Mouse (Mus musculus) right cerebral cortex, postnatal 10 days (tissue): ENCODE data around the gene Tssk2.

Experiments
- DNase-seq, 2 experiments: peaks; one replicate each; pipeline ENCODE4 v3.0.0; 2021; ENCODE audit warnings: low spot score in 2 of 2

The Tssk2 gene

DNA sequence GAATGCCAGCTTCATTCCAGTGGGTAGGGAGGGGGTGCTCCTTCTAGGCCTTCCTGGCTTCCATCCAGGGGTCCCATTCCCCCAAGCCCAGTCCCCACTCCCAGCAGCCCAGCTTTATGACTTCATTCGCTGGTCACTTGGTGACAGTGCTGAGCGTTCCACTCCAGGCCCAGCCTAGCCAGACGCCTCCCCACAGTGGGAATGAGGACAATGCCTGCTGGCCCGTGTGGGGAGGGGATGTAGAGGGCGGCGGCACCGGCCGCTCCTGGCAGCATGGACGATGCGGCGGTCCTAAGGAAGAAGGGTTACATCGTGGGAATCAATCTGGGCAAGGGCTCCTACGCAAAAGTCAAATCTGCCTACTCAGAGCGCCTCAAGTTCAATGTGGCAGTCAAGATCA, at the start of gene Tssk2, which contains the start of gene Dgcr2:
TSS of gene Tssk2 (plus strand) at position 176 of the 400 bp plus-strand sequence.
TSS of gene Dgcr2 (minus strand) at position 101 of the 400 bp plus-strand sequence.
- no peak for DNase-seq

DNA sequence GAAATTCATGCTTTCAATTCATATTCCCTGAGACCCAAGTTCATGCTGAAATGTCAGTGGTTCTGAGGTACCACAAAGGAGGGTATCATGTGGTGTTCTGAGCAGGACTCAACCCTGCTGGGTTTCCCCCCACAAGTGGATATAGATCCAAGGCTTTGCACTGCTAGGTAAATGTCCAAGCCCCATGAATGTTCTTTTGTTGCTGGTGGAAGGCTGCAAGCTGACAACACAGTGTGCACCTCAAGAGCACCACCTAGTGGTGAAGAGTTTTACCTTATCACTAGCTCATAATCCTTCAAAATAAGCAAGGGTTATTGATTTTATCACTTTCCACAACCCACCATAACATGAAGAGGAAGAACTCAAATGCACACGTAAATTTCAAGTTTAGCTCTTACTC, 49.5 kb upstream of the Tssk2 start:
- peak in 1 of 2 experiments; percentile 54 for DNase-seq

DNA sequence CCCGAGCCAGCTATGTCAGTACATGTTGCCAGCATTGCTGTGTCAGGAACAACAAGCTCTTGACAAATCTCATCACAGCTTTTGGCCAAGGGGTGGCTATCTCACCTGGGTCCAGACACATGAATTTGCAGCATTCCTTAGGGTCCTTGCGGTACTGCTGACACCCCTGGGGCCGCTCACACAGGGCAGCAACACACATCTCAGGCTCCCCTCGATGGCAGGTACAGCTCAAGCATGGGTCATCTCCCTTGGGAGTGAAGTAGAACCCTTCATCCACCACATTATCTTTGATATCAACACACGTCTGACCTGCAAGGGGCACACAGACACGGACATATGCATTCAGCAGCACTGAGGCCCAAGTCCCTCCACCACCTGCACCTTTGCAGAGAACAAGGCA, 49.0 kb upstream of the Tssk2 start:
- no peak for DNase-seq

DNA sequence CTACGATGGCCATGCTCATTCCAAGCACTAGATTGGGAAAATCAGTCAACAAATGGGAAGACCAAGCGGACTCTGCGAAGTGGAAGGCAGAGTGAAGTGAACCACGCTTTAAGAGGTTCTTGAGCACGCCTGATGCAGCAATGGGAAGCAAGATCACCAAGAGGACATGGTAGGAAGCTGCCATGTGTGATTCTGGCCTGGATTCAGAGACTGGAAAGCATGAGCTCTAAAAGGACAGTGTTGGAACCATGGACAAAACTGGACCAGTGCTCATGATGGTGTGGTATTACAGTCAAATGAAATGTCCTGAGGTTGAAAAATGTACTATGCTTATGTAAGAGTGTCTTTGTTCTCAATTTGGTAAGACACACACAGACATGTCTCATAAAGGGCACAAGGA, 47.1 kb upstream of the Tssk2 start:
- no peak for DNase-seq

DNA sequence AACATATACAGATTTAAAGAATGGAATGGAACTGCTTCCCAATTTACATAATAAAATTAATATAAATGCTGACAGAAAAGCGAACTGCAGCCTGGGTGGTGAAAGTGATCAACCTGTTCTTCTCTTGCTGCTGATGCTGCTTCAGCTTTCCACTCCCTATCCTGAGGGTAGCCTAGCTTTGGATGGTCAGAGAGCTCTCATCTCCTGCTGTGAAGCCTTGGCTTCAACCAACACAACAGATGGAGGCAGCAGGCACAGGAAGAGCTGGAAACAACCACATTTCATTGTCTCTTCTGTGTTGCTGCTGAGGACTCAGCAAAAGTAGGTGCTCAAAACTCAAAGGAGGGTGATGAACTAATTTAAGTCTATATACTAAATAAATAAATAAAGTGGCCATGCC, 46.6 kb upstream of the Tssk2 start:
- DNase-seq: no peak

DNA sequence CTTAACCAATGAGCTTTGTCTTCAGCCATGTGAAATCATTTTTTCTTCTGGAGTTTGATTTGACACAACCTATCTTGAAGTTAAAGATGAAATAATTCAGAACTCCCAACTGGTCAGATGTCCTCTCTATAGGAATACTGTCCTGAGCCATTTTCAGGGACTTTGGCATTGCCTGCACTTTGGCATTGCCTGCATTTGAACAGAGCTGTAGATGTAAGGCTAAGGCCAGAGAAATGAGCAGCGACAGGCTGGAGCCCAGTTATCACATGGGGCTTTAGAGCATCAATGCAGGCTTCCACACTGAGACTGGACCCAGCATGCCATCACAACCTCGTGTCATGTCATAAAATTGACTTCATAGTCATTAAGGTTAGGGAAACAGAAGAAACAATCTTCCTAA, 45.2 kb upstream of the Tssk2 start:
- no peak for DNase-seq

- no peak for DNase-seq
Observed at GRCm38 (mm10) chr16:17857157-17857556, 41.3 kb upstream of the Tssk2 start.

- DNase-seq: no peak
Observed at GRCm38 (mm10) chr16:17858592-17858991, 39.8 kb upstream of the Tssk2 start.

DNA sequence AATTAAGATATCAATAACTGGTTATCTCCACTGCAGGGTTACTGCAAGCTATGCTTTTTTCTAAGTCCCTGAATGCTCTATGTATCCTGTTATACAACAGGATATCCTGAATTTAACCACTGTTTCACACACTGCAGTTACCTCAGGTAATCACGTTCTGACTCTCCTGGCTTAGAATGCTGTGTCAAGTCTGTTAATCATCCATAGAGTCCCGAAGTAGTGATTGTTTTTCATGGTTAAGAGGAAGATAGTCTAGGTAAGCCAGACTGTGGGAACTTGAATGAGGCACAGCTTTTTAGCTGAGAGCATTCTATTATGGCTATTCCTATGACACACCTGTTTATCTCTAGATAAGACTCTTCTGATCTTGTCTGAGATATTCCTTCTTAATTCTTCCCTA, 33.1 kb upstream of the Tssk2 start:
- DNase-seq: no peak

DNA sequence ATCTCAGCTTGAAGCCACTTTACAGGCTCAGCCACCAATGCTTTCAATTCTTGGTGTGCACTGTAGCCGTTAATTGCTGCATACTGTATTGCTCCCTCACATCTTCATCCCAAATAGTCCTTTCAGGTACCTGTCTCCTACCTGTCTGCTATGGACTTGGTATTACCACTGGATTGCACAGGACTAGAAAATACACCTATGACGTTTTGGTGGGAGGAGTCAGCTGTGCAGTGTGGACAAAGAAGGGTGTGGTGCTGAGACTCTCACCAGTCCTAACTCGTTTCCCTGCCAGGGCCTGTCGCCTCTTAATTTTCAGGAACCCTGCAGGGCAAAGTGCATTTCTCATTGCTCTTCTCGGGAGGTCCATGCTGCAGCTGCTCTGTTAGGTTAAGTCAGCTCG, 32.7 kb upstream of the Tssk2 start:
- no peak for DNase-seq

DNA sequence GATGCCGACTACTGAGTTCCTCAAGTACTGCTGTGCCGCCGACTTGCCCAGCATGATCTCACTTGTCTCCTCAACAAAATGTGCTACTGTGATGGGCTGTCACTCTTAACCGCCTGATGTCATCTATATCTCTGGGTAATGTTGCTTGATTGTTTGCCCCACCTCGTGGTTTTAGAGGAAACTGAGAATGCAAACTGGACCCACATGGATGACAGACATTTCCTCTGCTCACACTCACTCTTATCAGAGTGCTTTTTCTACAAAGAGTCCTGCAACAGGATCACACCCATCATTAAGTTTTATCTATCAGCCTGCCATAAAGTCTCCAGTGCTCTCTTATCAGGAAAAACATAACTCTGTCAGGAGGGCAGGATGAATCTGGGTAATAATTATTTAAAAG, 27.2 kb upstream of the Tssk2 start:
- DNase-seq: no peak

- DNase-seq: no peak
Observed at GRCm38 (mm10) chr16:17872995-17873394, 25.4 kb upstream of the Tssk2 start.

GRCm38 (mm10) chr16:17875174-17875573, 23.3 kb upstream of the Tssk2 start:
- DNase-seq: no peak

GRCm38 (mm10) chr16:17876096-17876495, 22.3 kb upstream of the Tssk2 start:
- no peak for DNase-seq

DNA sequence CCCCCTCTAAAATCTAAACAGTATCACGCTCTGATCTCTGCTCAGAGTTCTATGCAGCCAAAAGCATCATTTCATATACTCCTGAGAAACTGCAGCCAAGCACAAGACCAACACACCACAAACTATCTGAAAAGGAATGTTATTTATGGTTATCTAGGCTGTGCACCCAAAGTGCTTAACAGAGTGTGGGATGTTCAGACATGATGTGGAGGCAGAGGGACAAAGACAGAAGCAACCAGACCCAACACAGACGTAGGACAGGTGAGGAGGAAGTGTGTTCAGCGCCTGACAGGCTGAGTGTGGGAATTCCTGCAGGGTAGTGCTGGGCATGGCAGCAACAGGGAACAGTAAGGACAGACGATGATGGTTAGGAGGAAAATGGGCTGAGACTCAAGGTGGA, 18.9 kb upstream of the Tssk2 start:
- DNase-seq: no peak

DNA sequence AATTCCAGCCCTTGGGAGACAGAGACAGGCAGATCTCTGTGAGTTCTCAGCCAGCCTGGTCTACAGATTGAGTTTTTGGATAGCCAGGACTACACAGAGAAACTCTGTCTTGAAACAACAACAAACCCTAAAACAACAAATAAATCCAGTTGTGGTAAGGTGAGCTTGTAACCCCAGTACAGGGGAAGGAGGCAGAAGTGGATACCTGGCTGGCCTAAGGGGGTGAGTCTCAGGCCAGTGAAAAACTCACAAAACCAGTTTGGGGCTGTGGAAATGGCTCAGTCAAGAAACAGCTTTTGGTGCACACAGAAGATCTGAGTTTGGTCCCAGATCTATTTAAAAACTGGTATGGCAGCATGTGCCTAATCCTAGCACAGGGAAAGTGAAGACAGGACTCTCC, 16.2 kb upstream of the Tssk2 start:
- DNase-seq: no peak

GRCm38 (mm10) chr16:17884116-17884515, 14.3 kb upstream of the Tssk2 start:
- DNase-seq: no peak

DNA sequence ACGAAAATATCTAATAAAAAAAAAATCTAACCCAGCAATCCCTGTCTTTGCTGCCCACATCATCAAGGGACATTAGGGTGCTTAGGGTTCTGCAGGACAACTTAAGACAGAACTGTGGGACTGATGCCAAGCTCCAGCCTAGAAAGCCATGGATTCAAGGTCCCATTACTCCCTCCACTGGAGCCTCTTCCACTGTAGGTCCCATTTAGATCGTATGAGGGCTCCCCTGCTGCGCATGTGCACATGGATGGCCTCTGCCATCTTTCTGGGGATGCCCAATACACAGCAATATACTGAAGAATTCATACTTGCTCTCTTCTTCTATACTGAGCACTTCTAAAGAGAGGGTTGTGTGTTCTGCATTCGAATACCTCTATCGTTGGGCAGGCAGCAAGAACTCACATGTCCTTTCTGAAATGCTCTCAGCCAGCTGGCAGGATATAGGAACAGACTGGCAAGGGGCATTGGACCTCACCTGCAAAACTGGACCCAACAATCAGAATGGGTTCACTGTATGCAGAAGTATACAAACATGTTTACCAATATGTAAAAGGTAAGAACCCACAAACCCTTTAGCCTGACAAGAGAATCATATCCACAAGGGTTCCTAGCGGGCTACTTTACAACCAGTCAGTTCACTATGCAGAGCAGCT, 8.6 kb upstream of the Tssk2 start:
- no peak for DNase-seq

DNA sequence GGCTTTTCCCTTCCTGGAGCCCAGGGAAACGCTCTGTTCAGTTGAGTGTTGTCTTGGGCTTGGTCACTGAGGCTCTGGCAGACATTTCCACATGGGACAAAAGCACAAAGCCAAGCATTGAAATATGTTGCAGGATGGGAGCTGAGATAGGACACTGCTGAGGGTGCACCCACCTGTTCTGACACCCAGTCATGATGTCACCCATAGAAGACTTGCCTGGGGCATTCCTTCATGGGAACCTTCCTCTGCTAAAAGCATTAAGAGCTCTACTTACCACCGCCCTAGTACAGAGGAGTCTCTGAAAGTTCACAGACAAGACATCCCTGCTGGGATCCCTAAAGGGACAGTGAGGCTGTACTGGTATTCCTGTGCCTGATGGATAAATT, 8.1 kb upstream of the Tssk2 start:
- DNase-seq: no peak

DNA sequence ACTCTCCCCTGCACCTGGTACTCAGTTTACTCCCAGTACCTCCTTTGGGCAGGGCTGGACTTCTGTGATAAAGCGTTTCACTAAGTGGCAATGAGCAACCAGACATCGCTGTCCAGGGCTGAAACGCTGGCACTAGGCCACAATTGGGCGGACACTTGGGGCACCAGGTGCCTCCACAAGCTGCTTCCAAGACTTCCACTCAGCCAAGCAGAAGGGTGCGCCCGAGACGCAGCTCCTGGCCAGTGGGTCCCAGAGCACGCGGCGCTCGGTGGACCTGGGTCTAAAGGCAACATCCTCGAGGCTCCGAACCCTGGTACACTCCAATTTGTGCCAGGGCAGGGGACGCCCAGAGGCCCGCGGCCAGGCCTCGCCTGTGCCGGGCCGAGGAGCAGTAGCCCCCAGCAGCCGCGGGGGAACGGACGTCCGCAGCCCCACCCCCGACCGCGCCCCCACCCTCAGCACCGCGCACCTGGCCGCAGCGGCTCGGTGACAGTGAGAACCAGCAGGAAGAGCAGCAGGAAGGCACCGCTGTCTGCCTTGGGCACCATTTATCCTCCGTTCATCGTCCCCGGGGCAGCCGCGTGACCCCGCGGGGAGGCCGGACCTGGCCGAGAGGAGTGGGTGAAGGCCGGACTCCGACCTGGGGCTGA, 7.4 kb upstream of the Tssk2 start:
- DNase-seq: peak; percentile 78 to 82

DNA sequence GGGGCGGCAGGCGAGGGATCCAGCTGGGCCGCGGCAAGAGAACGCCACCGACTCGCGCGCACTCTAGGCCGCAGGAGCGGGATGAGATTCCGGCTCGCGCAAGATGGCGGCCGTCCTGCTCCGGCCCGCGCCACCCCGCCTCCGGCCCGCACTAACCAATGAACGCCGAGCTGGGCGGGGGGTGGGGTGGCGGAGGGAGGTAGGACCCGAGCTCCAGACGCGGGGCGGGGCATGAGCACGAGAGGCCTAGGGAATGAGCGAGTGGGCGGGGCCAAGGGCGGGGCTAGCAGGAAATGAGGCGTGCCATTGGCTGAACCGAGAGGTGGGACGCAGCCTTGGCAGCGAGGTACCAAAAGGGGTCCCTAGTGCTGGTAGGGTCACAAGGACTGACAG, 6.9 kb upstream of the Tssk2 start, which contains the start of gene Gm20518:
TSS of gene Gm20518 (minus strand) at position 105 of the 393 bp plus-strand sequence.
- DNase-seq: peak; percentile 99 to 100

DNA sequence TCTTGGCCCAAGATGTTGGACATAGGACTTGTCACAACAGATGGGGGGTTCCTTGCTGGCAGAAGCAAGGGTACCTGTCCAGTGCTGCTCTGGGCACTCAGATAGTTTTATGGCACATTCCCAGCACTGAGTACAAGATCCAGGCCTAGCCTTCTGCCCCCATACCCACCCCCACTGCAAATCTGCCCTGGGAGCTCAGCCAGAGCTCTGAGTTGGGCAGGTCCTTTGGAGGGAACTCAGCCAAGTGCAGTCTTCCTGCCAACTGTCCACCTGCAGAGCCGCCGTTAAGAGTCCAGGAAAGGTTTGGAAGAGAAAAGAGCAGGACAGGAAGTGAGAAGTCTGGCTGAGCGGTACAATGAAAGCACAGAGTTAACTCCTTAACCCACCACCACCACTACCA, 5.8 kb upstream of the Tssk2 start:
- DNase-seq: no peak

DNA sequence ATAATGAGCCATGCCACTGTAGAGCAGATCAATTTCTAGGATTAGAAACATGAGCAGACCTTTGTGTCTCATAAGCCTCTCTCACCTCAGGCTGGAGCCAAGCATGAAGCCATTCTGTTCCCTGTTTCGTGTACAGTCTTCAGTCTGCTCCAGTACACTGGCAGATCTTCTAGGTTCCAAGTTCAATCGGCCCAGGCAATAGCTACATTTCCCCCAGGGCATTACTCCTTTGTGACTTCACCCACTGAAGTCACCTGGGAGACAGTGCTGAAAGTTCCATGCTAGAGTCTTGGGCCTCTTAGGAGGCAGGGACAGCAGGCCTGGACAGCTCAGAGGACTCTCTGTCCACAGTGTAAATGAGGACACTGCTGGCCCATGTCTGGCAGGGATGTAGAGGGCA, 4.5 kb upstream of the Tssk2 start, which contains the start of gene Tssk1:
TSS of gene Tssk1 (plus strand) at position 301 of the 400 bp plus-strand sequence.
- no peak for DNase-seq

DNA sequence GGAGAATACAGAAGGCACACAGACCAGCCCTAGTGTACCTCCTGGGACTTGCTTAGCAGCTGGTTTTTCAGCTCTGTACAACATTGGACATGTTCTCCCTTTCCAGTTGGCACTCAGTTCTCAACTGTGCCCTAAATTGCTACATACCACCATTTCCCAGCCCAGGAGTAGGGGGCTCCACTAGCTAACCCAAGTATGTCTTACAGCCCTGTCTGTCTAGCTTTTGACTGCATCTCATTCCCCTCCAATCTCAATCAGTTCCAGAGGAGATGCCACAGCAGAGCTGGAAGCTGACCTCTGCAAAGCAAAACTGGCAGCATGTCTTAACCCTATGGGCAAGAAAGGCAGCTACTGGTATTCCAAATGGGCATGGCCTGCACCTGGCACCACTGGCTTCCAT, 2.3 kb upstream of the Tssk2 start:
- DNase-seq: no peak
